Mouse (Mus musculus) olfactory bulb, adult 2 months (tissue): ENCODE results near the gene Celf2. TPM values are rescaled to one million over a fixed set of nuclear protein-coding genes. Genes with fewer than 3 reads are reported as not detected.
A peak's percentile ranks its signal among the peaks of the same experiment; 100 is the strongest.

Experiments used
- H3K27ac ChIP-seq: fragments of 200-500 bp; 2 replicates; pipeline ENCODE4 v1.5.1; 2012; ENCODE audit warnings: low read depth, low read length; ENCODE audit not compliant: insufficient read depth
- H3K4me1 ChIP-seq: fragments of 200-500 bp; 2 replicates; pipeline ENCODE4 v1.6.1; 2012; ENCODE audit warnings: low read length; ENCODE audit not compliant: control insufficient read depth, insufficient read depth
- H3K4me3 ChIP-seq: fragments of 200-500 bp; 2 replicates; pipeline ENCODE4 v1.5.1; 2012; ENCODE audit warnings: mild to moderate bottlenecking, low read depth, low read length, moderate library complexity; ENCODE audit not compliant: insufficient read depth
- CTCF ChIP-seq: fragments of 200-500 bp; IDR thresholded peaks from 2 replicates; pipeline ENCODE4 v1.5.1; 2012; ENCODE audit warnings: low read depth, mild to moderate bottlenecking, low read length, moderate library complexity; ENCODE audit not compliant: insufficient read depth
- POLR2A ChIP-seq: fragments of 200-500 bp; IDR thresholded peaks from 2 replicates; pipeline ENCODE4 v1.6.1; 2012; ENCODE audit warnings: mild to moderate bottlenecking, low read depth, low read length, moderate library complexity; ENCODE audit not compliant: insufficient read depth
- WGBS: fragments of 180-500 bp; shearing (Covaris S2); methylation state at CpG from one replicate; pipeline ENCODE4 v1.1.7; 2018; 5-methylcytosine and 5-hydroxymethylcytosine counted together
- polyA plus RNA-seq: library from polyadenylated mRNA; stranded (reverse); fragments of >200 nt; gene quantifications from 2 replicates; pipeline ENCODE4 v1.2.4, GENCODE M21; 2012; ENCODE audit warnings: low replicate concordance; ENCODE audit not compliant: missing spikeins, insufficient read depth, insufficient read length

Celf2 gene
- polyA plus RNA-seq, 1 experiment = 447 TPM

GRCm38 (mm10) chr2:6883996-6884795 is 625.2 kb downstream of the Celf2 start:
- no peak for TF ChIP-seq POLR2A
- TF ChIP-seq CTCF = no peak
- H3K27ac ChIP-seq = peak overlapping the region; percentile 95
- 8% methylated on average over 13 of the region's 13 CpGs for WGBS
- peak overlapping the region; percentile 63 for H3K4me3 ChIP-seq
- no peaks in the 10 kb centered on the region for H3K4me1 ChIP-seq

GRCm38 (mm10) chr2:6882236-6882885 is 627.0 kb downstream of the Celf2 start:
- Histone ChIP-seq H3K27ac (peak overlapping the region; percentile 90), H3K4me1 (no peaks in the 10 kb centered on the region), H3K4me3 (no peak overlapping the region)
- 26% methylated on average over 6 of the region's 6 CpGs for WGBS
- TF ChIP-seq POLR2A (no peak), CTCF (no peak)

DNA sequence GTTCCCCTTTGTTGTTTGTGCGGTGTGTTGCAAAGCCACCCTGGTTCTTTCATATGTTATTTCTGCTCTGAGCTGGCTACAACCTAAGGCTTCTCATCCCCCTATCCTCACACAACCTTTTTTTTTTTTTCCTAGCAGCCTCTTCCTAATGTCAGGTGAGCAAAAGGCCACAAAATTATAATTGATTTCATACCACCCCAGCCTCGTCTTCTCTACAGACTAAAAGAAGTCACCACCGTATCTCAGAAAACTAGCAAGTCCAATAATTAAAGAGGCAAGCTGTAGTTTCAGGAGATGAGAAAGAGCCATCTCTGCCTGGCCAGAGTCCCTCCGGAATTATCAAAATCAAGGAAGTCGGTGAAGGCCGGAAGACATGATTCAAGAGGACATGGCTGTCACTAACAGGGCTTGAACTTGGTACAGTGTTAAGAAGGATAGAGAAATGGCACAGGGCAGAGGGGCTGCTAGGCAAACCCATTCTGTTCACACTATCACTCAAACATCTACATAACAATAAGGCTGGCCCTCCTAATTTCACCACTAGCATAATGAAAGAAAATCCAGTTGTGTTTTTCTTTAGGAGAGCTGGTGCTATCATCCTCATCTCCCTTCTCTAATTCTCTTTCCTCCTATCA is 628.3 kb downstream of the Celf2 start:
- 21% methylated on average over 6 of the region's 6 CpGs for WGBS
- H3K4me1 ChIP-seq = peaks cover 6% of the 10 kb centered on the region; the same call in 1 of the 2 replicates
- H3K27ac ChIP-seq = peak overlapping the region; percentile 71
- TF ChIP-seq POLR2A = no peak
- TF ChIP-seq CTCF = no peak
- peak overlapping the region; percentile 41; the same call in 1 of the 2 replicates for H3K4me3 ChIP-seq

- Histone ChIP-seq H3K27ac (peak overlapping the region; percentile 94), H3K4me3 (no peak overlapping the region), H3K4me1 (peaks cover 8% of the 10 kb centered on the region)
- no peak for TF ChIP-seq CTCF
- no peak for TF ChIP-seq POLR2A
- 34% methylated on average over 5 of the region's 5 CpGs for WGBS
Measured at GRCm38 (mm10) chr2:6877094-6877493, 632.3 kb downstream of the Celf2 start.

DNA sequence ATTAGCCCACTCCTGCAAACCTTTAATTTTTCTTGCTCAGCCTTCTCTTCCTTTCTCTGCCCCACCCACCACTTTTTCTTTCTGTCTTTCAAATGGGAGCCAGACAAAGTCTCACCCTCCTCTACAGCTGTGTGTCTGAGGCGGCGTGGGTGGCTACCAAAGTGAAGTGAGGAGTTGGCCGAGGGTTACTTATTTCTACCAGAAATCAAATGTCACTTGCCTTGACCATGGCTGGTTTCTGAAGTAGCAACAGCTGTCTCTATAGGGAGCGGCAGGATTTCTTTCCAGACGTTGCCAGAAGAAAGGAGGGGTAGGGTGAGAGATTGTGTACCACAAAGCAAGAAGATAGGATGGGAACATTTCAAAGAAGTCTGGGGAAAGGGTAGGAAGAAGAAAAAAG is 632.8 kb downstream of the Celf2 start:
- Histone ChIP-seq H3K4me1 (peaks cover 8% of the 10 kb centered on the region), H3K4me3 (peak overlapping the region; percentile 1; the same call in 1 of the 2 replicates), H3K27ac (peak overlapping the region; percentile 94)
- 21% methylated on average over 5 of the region's 5 CpGs for WGBS
- TF ChIP-seq CTCF (no peak), POLR2A (no peak)

GRCm38 (mm10) chr2:6875071-6875611 is 634.2 kb downstream of the Celf2 start:
- peaks cover 8% of the 10 kb centered on the region for H3K4me1 ChIP-seq
- peak overlapping the region; percentile 68 for H3K27ac ChIP-seq
- TF ChIP-seq CTCF = no peak
- TF ChIP-seq POLR2A = no peak
- WGBS = 2% methylated on average over 11 of the region's 11 CpGs
- peak overlapping the region; percentile 19; the same call in 1 of the 2 replicates for H3K4me3 ChIP-seq

GRCm38 (mm10) chr2:6874266-6874955 is 635.0 kb downstream of the Celf2 start:
- TF ChIP-seq CTCF (no peak), POLR2A (no peak)
- Histone ChIP-seq H3K4me1 (peaks cover 8% of the 10 kb centered on the region), H3K27ac (peak overlapping the region; percentile 68), H3K4me3 (peak overlapping the region; percentile 13; the same call in 1 of the 2 replicates)
- 11% methylated on average over 10 of the region's 10 CpGs for WGBS

- Histone ChIP-seq H3K4me3 (no peak overlapping the region), H3K4me1 (peaks cover 8% of the 10 kb centered on the region)
- TF ChIP-seq CTCF (no peak), POLR2A (no peak)
Measured at GRCm38 (mm10) chr2:6873711-6874110, 635.7 kb downstream of the Celf2 start.

GRCm38 (mm10) chr2:6872894-6873255 is 636.5 kb downstream of the Celf2 start:
- TF ChIP-seq POLR2A (no peak), CTCF (no peak)
- Histone ChIP-seq H3K4me3 (peak overlapping the region; percentile 99), H3K4me1 (peaks cover 8% of the 10 kb centered on the region), H3K27ac (peak overlapping the region; percentile 99)
- WGBS = 3% methylated on average over 10 of the region's 10 CpGs

More at GRCm38 (mm10) chr2:6873711-6874110, 635.7 kb downstream of the Celf2 start:
- H3K27ac ChIP-seq = no peak overlapping the region; the same call in 1 of the 2 replicates
- 42% methylated on average over 1 of the region's 1 CpGs for WGBS
